Mouse (Mus musculus): ENCODE measurements around the gene Gm15217.

DNA sequence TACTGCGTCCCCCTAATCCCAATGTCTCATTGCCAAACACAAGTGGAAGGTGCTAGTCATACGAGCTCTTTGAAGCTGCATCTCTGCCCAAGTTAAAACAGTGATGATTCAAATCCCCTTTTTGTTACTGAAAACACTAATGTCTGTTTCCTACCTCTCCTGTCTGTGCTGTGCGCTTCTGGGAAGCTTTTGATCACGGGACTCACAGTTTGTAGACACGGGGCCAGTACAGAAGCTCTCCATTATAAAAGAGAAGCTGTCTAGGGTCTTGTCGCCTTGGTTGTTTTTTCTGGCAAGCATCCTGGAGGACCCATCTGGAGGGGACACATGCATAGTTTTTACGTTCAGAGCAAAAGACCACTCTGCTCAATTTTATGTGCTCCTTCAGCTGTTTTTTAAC lies 21.9 kb upstream of the Gm15217 start:
- TF ChIP-seq CTCF (IDR thresholded peaks at IDR 0.05; ENCODE audit: insufficient read depth, low read length) = no peak
- TF ChIP-seq POLR2A (IDR thresholded peaks at IDR 0.05; ENCODE audit: borderline replicate concordance, extremely low read depth, low read depth, low read length) = no peak

All from lung, adult 2 months (tissue).